Mouse (Mus musculus) heart, adult 2 months (tissue): ENCODE measurements at regions not wholly inside any gene's neighbourhood (a gene's known extent, or its start where the extent isn't known, plus 50 kb on each side); places are given as distances from the start of the nearest gene placed in this dataset.

Source experiments
- EP300 ChIP-seq: fragments of 200-500 bp; IDR thresholded peaks from 2 replicates; pipeline ENCODE4 v1.6.1; 2011; ENCODE audit warnings: low read depth, low read length, control low read depth; ENCODE audit not compliant: insufficient read depth
- POLR2A ChIP-seq: fragments of 200-500 bp; IDR thresholded peaks from 2 replicates; pipeline ENCODE4 v1.6.1; 2011; ENCODE audit warnings: mild to moderate bottlenecking, low read depth, low read length, control low read depth; ENCODE audit not compliant: insufficient read depth

DNA sequence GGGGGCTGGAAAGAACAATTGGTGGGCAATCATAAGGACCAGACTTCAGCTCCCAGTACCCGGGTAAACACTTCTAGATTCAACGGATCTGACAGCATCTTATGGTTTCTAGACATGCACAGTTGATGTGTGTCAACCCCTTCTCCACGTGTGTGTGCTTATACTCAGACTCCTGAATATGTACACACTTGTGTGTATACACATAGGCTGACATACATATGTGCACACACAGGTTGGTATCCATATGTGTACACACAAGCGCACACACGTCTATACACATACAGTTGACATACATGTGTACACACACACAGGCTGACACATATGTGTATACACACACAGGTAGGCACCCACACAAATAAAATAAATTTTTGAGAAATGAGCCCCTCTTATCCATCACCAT lies 122.7 kb upstream of the Max start:
- no peak for TF ChIP-seq POLR2A
- TF ChIP-seq EP300, result no peak
